Mouse (Mus musculus): Measurements from ENCODE around the gene Tamm41. TPM values are rescaled to one million over a fixed set of nuclear protein-coding genes. Genes with fewer than 3 reads are reported as not detected.

Gene Tamm41
- total RNA-seq, 2 experiments from 2014 or later = 11.1 to 11.4 TPM

Other genes starting within 250 kb of the Tamm41 start
- gene Vgll4, start 67.9 kb downstream of the Tamm41 start, total RNA-seq (2021) = 10 to 100 TPM; 20.4 to 22.9 TPM
- gene Syn2, start 97.0 kb upstream of the Tamm41 start, total RNA-seq (2021) = 1 to 10 TPM; 4.4 to 5.5 TPM
- not detected for gene Gm17482, start 189.5 kb upstream of the Tamm41 start, total RNA-seq (2021)
- gene Timp4, start 214.3 kb upstream of the Tamm41 start, total RNA-seq (2021) = 10 to 100 TPM; 41.9 to 50.3 TPM

Data from heart, adult 18-20 months (tissue).